Mouse (Mus musculus): ENCODE measurements around the gene AC131692.1. TPM values are rescaled to one million over a fixed set of nuclear protein-coding genes. Genes with fewer than 3 reads are reported as not detected.

The AC131692.1 gene
- total and polyA plus RNA-seq, 2 experiments from 2014 or later = not detected

- H3K4me2 ChIP-seq (ENCODE audit: low read depth) = peak within 1 kb of the TSS; percentile 99
- peak; percentile 96 for DNase-seq
- H3K36me3 ChIP-seq (ENCODE audit: insufficient read depth) = 0 out of 2 replicates have a peak, but pooled peaks cover 5% of the 10 kb centered on the region
- H3K9ac ChIP-seq = peak within 1 kb of the TSS; percentile 93
- peak; percentile 88 for ATAC-seq
- peak; percentile 45 for TF ChIP-seq CTCF (IDR thresholded peaks at IDR 0.05; ENCODE audit: low read depth)
- peak within 1 kb of the TSS; percentile 57 for H3K4me3 ChIP-seq (ENCODE audit: low read depth, low read length)
- H3K9me3 ChIP-seq (ENCODE audit: low read length) = no peaks in the 10 kb centered on the region
- WGBS = 2% methylated on average over 48 of the region's 58 CpGs
- peak within 1 kb of the TSS; percentile 86 for H3K27ac ChIP-seq (ENCODE audit: low read depth, low read length)
- H3K4me1 ChIP-seq (ENCODE audit: insufficient read depth) = peaks cover 13% of the 10 kb centered on the region
- H3K27me3 ChIP-seq (ENCODE audit: insufficient read depth, low read length) = no peaks in the 10 kb centered on the region
Measured at GRCm38 (mm10) chr19:6061021-6061533, 33.1 kb upstream of the AC131692.1 start, which contains the start of gene Znhit2. Gene Znhit2 (plus strand): TSS chr19:6061192.

- peak overlapping the region; percentile 57 for H3K4me3 ChIP-seq (ENCODE audit: low read depth, low read length)
- peak overlapping the region; percentile 93 for H3K9ac ChIP-seq
- peak overlapping the region; percentile 99 for H3K4me2 ChIP-seq (ENCODE audit: low read depth)
- TF ChIP-seq CTCF (IDR thresholded peaks at IDR 0.05; ENCODE audit: low read depth) = no peak
- H3K9me3 ChIP-seq (ENCODE audit: low read length) = no peaks in the 10 kb centered on the region
- ATAC-seq (peak; percentile 3), DNase-seq (peak; percentile 28)
- H3K36me3 ChIP-seq (ENCODE audit: insufficient read depth) = 0 out of 2 replicates have a peak, but pooled peaks cover 5% of the 10 kb centered on the region
- H3K27me3 ChIP-seq (ENCODE audit: insufficient read depth, low read length) = no peaks in the 10 kb centered on the region
- H3K4me1 ChIP-seq (ENCODE audit: insufficient read depth) = peaks cover 19% of the 10 kb centered on the region
- 2% methylated on average over 44 of the region's 44 CpGs for WGBS
- H3K27ac ChIP-seq (ENCODE audit: low read depth, low read length) = peak overlapping the region; percentile 86
Measured at GRCm38 (mm10) chr19:6061641-6062302, 32.4 kb upstream of the AC131692.1 start.

- Histone ChIP-seq H3K36me3 (ENCODE audit: insufficient read depth) (0 out of 2 replicates have a peak, but pooled peaks cover 5% of the 10 kb centered on the region), H3K4me3 (ENCODE audit: low read depth, low read length) (peak overlapping the region; percentile 57), H3K27me3 (ENCODE audit: insufficient read depth, low read length) (no peaks in the 10 kb centered on the region), H3K9ac (peak overlapping the region; percentile 93), H3K27ac (ENCODE audit: low read depth, low read length) (no peak overlapping the region), H3K4me2 (ENCODE audit: low read depth) (peak overlapping the region; percentile 99), H3K4me1 (ENCODE audit: insufficient read depth) (peaks cover 19% of the 10 kb centered on the region), H3K9me3 (ENCODE audit: low read length) (no peaks in the 10 kb centered on the region)
- 72% methylated on average over 5 of the region's 5 CpGs for WGBS
- TF ChIP-seq CTCF (IDR thresholded peaks at IDR 0.05; ENCODE audit: low read depth) = no peak
- DNase-seq = no peak
- no peak for ATAC-seq
Measured at GRCm38 (mm10) chr19:6062418-6062817, 31.8 kb upstream of the AC131692.1 start.

GRCm38 (mm10) chr19:6063081-6063480 is 31.1 kb upstream of the AC131692.1 start:
- Histone ChIP-seq H3K4me3 (ENCODE audit: low read depth, low read length) (no peak overlapping the region), H3K4me2 (ENCODE audit: low read depth) (no peak overlapping the region), H3K9me3 (ENCODE audit: low read length) (no peaks in the 10 kb centered on the region), H3K9ac (no peak overlapping the region), H3K36me3 (ENCODE audit: insufficient read depth) (0 out of 2 replicates have a peak, but pooled peaks cover 5% of the 10 kb centered on the region), H3K27ac (ENCODE audit: low read depth, low read length) (no peak overlapping the region), H3K4me1 (ENCODE audit: insufficient read depth) (peaks cover 22% of the 10 kb centered on the region), H3K27me3 (ENCODE audit: insufficient read depth, low read length) (no peaks in the 10 kb centered on the region)
- 98% methylated on average over 6 of the region's 6 CpGs for WGBS
- DNase-seq (no peak), ATAC-seq (no peak)
- no peak for TF ChIP-seq CTCF (IDR thresholded peaks at IDR 0.05; ENCODE audit: low read depth)

GRCm38 (mm10) chr19:6066571-6066970 is 27.6 kb upstream of the AC131692.1 start:
- Histone ChIP-seq H3K4me2 (ENCODE audit: low read depth) (peak overlapping the region; percentile 95), H3K9me3 (ENCODE audit: low read length) (no peaks in the 10 kb centered on the region), H3K4me1 (ENCODE audit: insufficient read depth) (peaks cover 23% of the 10 kb centered on the region), H3K27ac (ENCODE audit: low read depth, low read length) (peak overlapping the region; percentile 87), H3K4me3 (ENCODE audit: low read depth, low read length) (peak overlapping the region; percentile 64), H3K27me3 (ENCODE audit: insufficient read depth, low read length) (no peaks in the 10 kb centered on the region), H3K36me3 (ENCODE audit: insufficient read depth) (peaks cover 29% of the 10 kb centered on the region), H3K9ac (peak overlapping the region; percentile 79)
- ATAC-seq = 0 out of 2 replicates have a peak, but pooled peaks have one; percentile 0
- DNase-seq = no peak
- no peak for TF ChIP-seq CTCF (IDR thresholded peaks at IDR 0.05; ENCODE audit: low read depth)
- WGBS = 37% methylated on average over 5 of the region's 5 CpGs

GRCm38 (mm10) chr19:6067011-6067723 is 27.1 kb upstream of the AC131692.1 start:
- no peaks in the 10 kb centered on the region for H3K27me3 ChIP-seq (ENCODE audit: insufficient read depth, low read length)
- peak; percentile 94 for TF ChIP-seq CTCF (IDR thresholded peaks at IDR 0.05; ENCODE audit: low read depth)
- H3K4me3 ChIP-seq (ENCODE audit: low read depth, low read length) = peak overlapping the region; percentile 64
- no peaks in the 10 kb centered on the region for H3K9me3 ChIP-seq (ENCODE audit: low read length)
- H3K27ac ChIP-seq (ENCODE audit: low read depth, low read length) = peak overlapping the region; percentile 87
- H3K36me3 ChIP-seq (ENCODE audit: insufficient read depth) = peaks cover 29% of the 10 kb centered on the region
- peak overlapping the region; percentile 95 for H3K4me2 ChIP-seq (ENCODE audit: low read depth)
- H3K9ac ChIP-seq = peak overlapping the region; percentile 79
- peaks cover 18% of the 10 kb centered on the region for H3K4me1 ChIP-seq (ENCODE audit: insufficient read depth)
- peak; percentile 90 for DNase-seq
- under 1% methylated on average over 30 of the region's 30 CpGs for WGBS
- ATAC-seq = peak; percentile 85

Measured in forebrain, postnatal 0 days (tissue).